Mouse (Mus musculus) cortical plate, adult 2 months (tissue): ENCODE results near the gene Timm8b.

Experiments used
- CTCF ChIP-seq: fragments of 200-500 bp; IDR thresholded peaks from 2 replicates; pipeline ENCODE4 v1.5.1; 2011; ENCODE audit warnings: mild to moderate bottlenecking, control low read depth, low read length; ENCODE audit not compliant: insufficient read depth; ENCODE audit errors: extremely low read depth
- POLR2A ChIP-seq: fragments of 200-500 bp; IDR thresholded peaks from 2 replicates; pipeline ENCODE4 v1.6.1; 2011; ENCODE audit warnings: mild to moderate bottlenecking, low read length, control low read depth; ENCODE audit not compliant: insufficient read depth; ENCODE audit errors: extremely low read depth

DNA sequence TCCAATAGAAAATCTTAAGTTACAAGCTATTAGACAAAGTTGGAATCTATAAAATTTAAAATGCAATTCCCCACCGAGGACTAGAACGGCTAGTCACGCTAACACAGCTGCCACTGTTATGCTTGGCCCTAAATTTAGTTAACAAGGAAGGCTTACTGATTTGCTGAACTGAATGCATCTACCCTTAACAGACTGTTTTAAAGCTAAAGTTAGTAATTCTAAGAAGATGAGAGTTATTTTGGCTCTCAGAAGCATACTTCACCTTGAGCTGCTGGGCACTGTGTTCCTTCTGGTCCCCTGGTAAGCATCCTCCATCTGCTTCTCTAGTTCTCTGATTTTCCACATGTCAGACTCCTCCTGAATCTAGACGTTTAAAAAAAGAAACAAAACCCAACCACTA lies 8.4 kb downstream of the Timm8b start:
- TF ChIP-seq CTCF (no peak), POLR2A (no peak)
